Mouse (Mus musculus): ENCODE data around the gene Hsf2bp.
A peak's percentile ranks its signal among the peaks of the same experiment; 100 is the strongest.

Gene Hsf2bp

DNA sequence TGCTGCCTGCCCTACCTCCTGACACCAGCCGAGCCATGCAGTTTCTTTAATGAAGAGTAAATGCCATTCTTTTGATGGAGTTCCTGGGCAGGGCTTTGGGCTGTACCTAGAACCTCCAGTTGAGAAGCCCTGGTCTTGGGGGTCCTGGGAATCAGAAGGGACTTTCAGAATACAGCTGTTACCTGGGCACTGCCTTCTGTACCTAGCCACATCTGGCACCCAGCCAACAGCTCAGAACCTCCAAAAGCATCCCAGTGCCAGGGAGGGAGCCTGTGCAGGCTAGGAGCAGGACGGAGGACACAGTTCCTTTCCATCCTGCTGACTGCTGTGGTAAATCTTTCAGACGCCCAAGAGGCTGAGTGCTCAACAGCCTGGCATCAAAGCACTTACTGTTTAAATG, 100.3 kb downstream of the Hsf2bp start:
- no peak for DNase-seq (ENCODE audit: low spot score)

DNA sequence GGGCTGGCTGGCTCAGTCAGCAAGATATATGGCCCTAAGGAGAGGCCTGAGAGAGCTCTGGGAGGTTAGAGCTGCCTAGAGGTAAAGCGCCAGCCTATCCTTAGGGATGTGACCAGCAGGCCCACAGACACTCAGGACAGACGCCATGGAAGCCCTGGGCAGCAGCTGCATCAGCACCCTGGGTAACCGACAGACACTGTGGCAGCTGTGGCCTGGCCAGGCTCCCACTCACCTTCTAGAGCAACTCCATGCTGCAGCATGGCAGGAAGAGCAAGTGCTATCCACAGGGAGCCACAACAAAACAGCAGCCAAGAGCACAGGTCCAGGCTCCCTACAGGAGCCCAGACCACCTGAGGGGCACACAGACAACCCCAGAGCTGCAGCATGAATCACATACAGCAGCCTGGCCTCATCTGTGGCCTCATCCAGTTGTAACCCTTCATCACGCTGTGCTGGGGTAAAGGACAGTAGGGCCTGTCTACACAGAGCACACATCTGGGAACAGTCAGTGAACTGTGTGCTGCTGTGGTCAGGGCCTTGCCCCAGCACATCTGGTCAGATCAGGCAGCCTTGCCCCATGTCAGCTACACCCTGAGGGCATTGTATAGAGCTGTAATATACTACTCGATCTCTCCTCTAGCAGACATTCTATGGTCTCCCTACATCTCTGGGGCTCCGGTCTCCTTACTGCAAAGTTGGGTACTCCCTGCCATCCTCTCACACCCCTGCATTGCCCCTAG, 100.9 kb downstream of the Hsf2bp start:
- no peak for DNase-seq (ENCODE audit: low spot score)

DNA sequence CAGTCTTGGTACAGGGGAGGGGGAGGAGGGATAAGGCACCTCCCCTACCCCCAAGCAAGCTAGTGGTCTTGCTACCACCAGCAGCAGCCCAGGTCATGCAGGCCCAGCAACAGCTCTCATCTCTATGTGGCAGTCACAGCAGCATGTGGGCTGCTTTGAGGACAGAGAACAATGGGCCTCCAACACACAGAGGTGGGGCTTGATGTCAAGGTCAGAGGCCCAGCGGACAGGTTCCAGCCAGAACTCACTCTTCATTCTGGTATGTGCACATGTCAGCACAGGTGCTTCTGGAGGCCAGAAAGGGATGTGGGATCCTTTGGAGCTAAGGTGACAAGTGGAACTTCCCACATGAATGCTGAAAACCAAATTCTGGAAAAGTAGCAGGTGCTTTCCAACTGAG, 102.2 kb downstream of the Hsf2bp start:
- no peak for DNase-seq (ENCODE audit: low spot score)

GRCm38 (mm10) chr17:31931499-31931898, 104.7 kb downstream of the Hsf2bp start:
- DNase-seq (ENCODE audit: low spot score), result no peak

DNA sequence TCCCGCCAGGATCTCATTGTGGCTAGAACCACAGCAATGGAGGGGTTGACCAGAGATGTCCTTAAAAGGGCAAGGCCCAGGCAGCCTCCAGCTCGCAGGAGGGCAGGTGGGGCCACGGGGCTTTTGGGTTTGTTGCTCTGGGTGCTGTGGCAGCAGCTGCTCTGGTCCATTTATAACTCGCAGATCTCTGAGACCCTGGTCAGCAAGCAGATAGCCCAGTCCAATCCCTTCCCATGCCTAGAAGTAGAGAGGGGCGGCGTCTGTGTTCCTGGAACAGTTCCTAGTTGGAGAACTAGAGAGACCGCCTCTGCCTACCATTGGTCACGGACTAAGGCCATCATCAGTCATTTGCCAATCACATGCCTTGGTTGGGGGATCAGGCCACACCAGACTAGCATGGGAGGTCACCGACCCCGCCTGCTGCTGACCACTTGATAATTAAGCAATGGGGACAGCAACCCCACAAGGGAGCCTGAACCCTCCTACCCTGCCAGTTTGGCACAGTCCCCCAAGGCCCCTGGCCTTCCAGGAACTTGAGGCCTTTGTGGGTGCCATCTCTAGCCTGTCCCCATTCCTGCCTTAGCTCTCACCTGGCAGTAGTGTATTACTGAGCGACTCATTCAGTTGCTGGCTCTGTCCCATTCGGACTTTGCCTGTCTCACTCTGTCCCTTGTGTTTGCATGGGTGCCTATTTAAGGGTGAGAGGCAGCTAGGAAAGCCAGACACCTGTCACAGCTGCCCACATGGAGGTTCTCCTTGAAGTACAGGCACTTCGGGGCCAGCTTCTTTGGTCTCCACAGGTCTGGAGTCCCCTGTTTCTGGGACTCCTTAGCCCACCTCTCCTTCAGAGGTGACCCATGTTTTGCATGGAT, 106.1 kb downstream of the Hsf2bp start:
- DNase-seq (ENCODE audit: low spot score), result no peak

DNA sequence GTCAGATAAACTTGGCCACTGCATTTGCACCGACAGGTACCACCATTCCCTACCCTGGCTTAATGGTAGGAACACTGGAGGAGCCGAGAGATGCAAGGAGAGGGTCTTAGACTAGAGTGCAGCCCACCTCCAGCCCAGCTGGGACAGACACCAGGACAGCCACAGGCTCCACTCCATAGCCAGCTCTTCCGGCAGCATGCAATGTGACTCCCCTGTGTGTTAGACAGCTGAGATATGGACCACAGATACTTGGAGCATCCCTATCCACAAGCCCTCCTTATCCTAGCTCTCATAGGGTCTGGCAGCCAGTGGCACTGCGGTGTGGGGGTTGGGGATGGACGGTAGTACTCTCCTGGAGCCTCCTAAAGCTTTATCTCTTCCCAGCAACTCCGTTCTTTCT, 107.1 kb downstream of the Hsf2bp start:
- DNase-seq (ENCODE audit: low spot score), result no peak

DNA sequence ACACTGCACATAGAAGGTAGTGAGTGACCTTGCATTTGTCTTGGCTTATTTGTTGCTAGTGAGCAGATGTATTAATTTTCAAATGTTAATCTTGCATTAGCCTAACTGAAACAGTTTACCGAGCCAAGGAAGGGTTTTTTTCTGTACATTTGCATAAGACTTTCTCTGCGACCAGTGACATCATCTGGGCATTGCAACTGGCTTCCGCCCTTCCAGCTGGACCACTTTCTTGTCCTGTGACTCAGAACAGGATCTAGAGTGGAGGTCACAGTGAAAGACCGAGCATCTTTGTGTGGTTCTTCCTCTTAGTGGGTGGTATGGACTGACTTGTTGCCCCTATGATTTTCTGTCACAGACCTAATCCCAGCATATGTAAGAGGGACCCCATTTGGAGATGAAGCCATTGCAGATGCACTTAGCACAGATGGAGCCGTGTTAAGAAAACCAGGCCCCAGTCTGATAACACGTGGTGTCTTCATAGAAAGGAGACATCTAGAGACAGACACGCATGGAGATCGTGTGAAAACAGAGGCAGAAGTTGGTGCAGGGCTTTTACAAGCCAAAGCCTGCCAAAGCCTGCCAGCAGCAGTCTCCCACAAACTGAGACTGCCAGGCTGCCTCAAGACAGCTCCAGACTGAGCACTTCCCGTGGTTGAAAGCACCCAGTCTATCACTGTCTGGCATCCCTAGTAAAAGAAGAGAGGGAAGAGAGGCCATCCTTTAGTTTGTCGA, 108.1 kb downstream of the Hsf2bp start:
- DNase-seq (ENCODE audit: low spot score), result peak; percentile 11

DNA sequence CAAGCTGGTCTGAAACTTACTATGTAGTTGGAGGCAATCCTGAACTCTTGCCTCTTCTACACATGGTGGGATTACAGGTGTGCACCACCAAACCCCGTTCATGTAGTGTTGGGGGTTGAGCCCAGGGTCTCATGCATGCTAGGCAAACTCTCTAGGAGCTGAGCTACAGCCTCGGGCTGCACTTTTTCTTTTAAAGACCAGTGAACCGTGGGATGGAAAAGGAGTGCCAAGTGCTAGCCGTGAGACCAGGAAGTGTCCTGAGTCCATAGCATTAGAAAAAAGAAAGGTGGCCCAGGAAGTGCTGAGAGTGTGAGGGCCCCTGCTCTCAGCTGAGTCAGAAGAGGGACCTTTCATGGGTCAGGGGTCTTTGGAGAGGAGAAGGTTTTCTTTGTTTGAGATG, 111.9 kb downstream of the Hsf2bp start:
- DNase-seq (ENCODE audit: low spot score), result no peak

- no peak for DNase-seq (ENCODE audit: low spot score)
Measured at GRCm38 (mm10) chr17:31923310-31923970, 112.7 kb downstream of the Hsf2bp start.

DNA sequence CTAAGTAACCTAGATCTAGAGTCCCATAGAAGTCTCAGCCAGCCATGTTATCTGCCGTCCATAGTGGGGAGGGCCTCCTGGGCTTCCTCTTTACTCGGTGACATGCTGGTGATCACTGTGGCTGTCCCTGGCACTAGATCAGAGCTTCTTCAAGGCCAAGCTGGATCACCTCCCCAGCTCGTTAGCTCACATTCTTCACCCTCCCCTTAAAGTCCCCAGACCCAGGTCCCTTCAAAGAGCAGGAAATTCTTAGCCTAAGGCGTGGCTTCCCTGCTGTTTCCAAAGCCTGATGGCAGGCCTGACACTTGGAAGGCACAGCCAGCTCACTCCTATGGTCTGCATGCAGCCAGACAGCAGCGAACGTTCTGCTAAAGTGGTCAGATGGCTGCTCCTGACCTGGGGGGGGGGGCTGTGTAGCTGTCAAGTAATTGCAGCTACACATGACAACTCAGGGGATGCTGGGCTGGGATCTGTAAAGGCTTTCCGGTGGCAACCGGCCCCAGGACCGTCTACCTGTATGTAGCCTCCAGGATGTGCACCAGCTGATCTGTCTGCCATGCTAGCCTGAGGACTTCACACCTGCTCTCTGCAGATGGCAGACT, 115.5 kb downstream of the Hsf2bp start:
- DNase-seq (ENCODE audit: low spot score), result no peak

- DNase-seq (ENCODE audit: low spot score), result no peak
Measured at GRCm38 (mm10) chr17:31919599-31919998, 116.5 kb downstream of the Hsf2bp start.

DNA sequence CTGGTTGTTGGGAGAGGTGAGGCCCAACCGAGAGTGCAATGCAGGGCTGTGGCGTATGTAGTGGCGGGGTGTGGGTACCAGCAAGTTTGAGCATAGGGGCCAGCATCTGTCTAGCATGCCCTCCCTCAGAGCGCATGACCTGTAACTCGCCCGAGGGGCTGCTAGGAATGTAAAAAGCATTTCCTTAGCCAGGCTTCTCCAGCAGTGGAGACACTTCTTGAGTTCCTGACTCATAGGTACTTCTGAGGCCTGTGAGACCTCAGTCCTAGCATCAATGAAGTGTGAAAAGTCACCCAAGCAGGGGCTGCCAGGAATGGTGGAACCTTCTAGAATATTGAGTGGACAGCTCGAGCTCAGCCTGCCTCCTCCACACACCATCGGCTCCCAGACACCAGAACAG, 117.8 kb downstream of the Hsf2bp start:
- no peak for DNase-seq (ENCODE audit: low spot score)

DNA sequence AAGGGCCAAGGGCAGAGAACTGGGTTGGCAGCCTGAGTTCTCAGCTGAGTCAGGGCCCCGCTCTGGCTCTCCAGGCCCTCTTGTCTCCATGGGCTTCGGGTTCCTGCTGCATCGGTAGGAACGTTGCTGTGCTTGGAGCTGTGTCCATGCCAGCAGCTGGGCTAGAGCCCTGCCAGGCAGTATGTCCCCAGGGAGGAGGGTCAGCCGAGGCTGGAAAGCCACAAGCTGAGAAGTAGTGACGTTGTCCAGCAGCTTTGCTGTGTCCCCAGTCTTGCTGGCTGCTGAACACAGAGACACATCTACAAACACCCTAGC, 119.7 kb downstream of the Hsf2bp start:
- no peak for DNase-seq (ENCODE audit: low spot score)

- no peak for DNase-seq (ENCODE audit: low spot score)
Measured at GRCm38 (mm10) chr17:31915756-31916460, 120.2 kb downstream of the Hsf2bp start.

- no peak for DNase-seq (ENCODE audit: low spot score)
Measured at GRCm38 (mm10) chr17:31914323-31914722, 121.8 kb downstream of the Hsf2bp start.

GRCm38 (mm10) chr17:31912881-31913662, 123.1 kb downstream of the Hsf2bp start:
- no peak for DNase-seq (ENCODE audit: low spot score)

- peak; percentile 21 for DNase-seq (ENCODE audit: low spot score)
Measured at GRCm38 (mm10) chr17:31912387-31912786, 123.8 kb downstream of the Hsf2bp start.

GRCm38 (mm10) chr17:31908966-31909365, 127.2 kb downstream of the Hsf2bp start:
- DNase-seq (ENCODE audit: low spot score), result no peak

DNA sequence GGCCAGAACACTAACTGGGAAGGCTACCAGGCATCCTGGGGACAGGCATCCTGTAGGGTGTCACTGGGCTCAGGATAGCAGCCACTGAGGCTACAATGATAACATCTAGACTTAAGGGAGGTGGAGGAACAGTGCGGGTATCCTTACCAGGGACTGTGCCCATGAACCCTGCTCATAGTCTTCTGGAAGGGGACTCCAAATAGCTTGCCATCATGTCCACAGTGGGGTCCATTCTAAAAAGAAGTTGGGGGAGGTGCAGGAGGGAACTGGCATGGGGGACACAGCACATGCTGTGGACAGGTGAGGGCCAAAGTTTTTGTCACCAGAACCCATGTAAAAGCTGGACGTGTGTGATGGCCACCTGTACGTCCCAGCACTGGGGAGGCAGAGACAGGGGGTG, 129.7 kb downstream of the Hsf2bp start:
- no peak for DNase-seq (ENCODE audit: low spot score)

DNA sequence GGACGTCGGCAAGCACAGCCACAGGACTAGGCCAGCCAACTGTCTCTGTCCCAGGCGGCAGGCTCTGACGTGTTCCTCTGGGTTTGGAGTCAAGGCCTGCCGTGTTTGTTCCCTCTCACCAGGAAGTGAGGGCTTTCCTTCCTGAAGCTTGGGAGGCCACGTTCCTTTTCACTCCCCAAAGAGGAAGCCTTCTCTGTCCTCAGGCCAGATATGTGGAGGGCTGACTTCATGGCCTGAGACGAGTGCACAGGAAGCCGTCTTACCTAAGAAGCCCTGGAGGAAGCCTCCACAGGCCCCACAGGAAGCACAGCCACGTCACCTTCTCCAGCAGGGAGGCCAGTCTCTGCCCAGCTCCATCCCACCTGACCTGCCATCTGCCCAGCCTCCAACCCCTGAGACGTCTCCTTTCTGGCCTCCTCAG, 130.3 kb downstream of the Hsf2bp start:
- no peak for DNase-seq (ENCODE audit: low spot score)
